Mouse (Mus musculus): ENCODE results near the gene Gas2l1. TPM values are rescaled to one million over a fixed set of nuclear protein-coding genes. Genes with fewer than 3 reads are reported as not detected.
A peak's percentile ranks its signal among the peaks of the same experiment; 100 is the strongest.

Gas2l1 gene
- polyA plus RNA-seq, 1 experiment = 69.3 TPM

GRCm38 (mm10) chr11:5068126-5068971, 3.2 kb upstream of the Gas2l1 start:
- no peaks in the 10 kb centered on the region for H3K27me3 ChIP-seq (ENCODE audit: control insufficient read depth, insufficient read depth, insufficient read length)
- no peak overlapping the region for H3K4me3 ChIP-seq
- peaks cover 44% of the 10 kb centered on the region for H3K36me3 ChIP-seq (ENCODE audit: control insufficient read depth, insufficient read depth)
- peak; percentile 14 for TF ChIP-seq POLR2A (IDR thresholded peaks at IDR 0.05; ENCODE audit: insufficient read length, low read depth)
- TF ChIP-seq SRF (IDR thresholded peaks at IDR 0.05; ENCODE audit: control insufficient read depth, insufficient read length, low read depth) = no peak
- TF ChIP-seq E2F4 (IDR thresholded peaks at IDR 0.05; ENCODE audit: insufficient read depth) = no peak
- TF ChIP-seq POLR2AphosphoS2 (IDR thresholded peaks at IDR 0.05; ENCODE audit: insufficient read length, low read depth) = peak; percentile 78
- H3ac ChIP-seq (ENCODE audit: control insufficient read depth, insufficient read length) = no peak overlapping the region
- H3K4me2 ChIP-seq (ENCODE audit: low read depth) = no peak overlapping the region
- peaks cover 6% of the 10 kb centered on the region for H3K79me2 ChIP-seq (ENCODE audit: control insufficient read depth, insufficient read depth)

GRCm38 (mm10) chr11:5067063-5067462, 1.9 kb upstream of the Gas2l1 start:
- Histone ChIP-seq H3K4me2 (ENCODE audit: low read depth) (no peak overlapping the region), H3ac (ENCODE audit: control insufficient read depth, insufficient read length) (no peak overlapping the region), H3K36me3 (ENCODE audit: control insufficient read depth, insufficient read depth) (peaks cover 31% of the 10 kb centered on the region), H3K79me2 (ENCODE audit: control insufficient read depth, insufficient read depth) (peaks cover 11% of the 10 kb centered on the region), H3K4me3 (no peak overlapping the region), H3K27me3 (ENCODE audit: control insufficient read depth, insufficient read depth, insufficient read length) (no peaks in the 10 kb centered on the region)
- TF ChIP-seq SRF (IDR thresholded peaks at IDR 0.05; ENCODE audit: control insufficient read depth, insufficient read length, low read depth) = no peak
- TF ChIP-seq MAX (IDR thresholded peaks at IDR 0.05; ENCODE audit: low read depth) = no peak
- no peak for TF ChIP-seq CEBPB (IDR thresholded peaks at IDR 0.05; ENCODE audit: insufficient read depth, poor library complexity, severe bottlenecking)
- no peak for TF ChIP-seq MYOG (IDR thresholded peaks at IDR 0.05; ENCODE audit: control insufficient read depth in 1 of 3, insufficient read depth in 1 of 3, insufficient read length in 2 of 3, low read depth in 2 of 3)
- TF ChIP-seq E2F4 (IDR thresholded peaks at IDR 0.05; ENCODE audit: insufficient read depth) = no peak
- no peak for TF ChIP-seq REST (IDR thresholded peaks at IDR 0.05; ENCODE audit: insufficient read depth, insufficient read length)
- no peak for TF ChIP-seq POLR2AphosphoS2 (IDR thresholded peaks at IDR 0.05; ENCODE audit: insufficient read length, low read depth)
- no peak for TF ChIP-seq MYOD1 (IDR thresholded peaks at IDR 0.05; ENCODE audit: control insufficient read depth in 1 of 3, insufficient read length in 2 of 3, low read depth in 2 of 3)

- Histone ChIP-seq H3K4me3 (peak overlapping the region; percentile 79), H3K4me2 (ENCODE audit: low read depth) (peak overlapping the region; percentile 97), H3K36me3 (ENCODE audit: control insufficient read depth, insufficient read depth) (peaks cover 14% of the 10 kb centered on the region), H3K79me2 (ENCODE audit: control insufficient read depth, insufficient read depth) (peaks cover 11% of the 10 kb centered on the region), H3ac (ENCODE audit: control insufficient read depth, insufficient read length) (peak overlapping the region; percentile 79), H3K27me3 (ENCODE audit: control insufficient read depth, insufficient read depth, insufficient read length) (no peaks in the 10 kb centered on the region)
- TF ChIP-seq REST (IDR thresholded peaks at IDR 0.05; ENCODE audit: insufficient read depth, insufficient read length) = no peak
- no peak for TF ChIP-seq SRF (IDR thresholded peaks at IDR 0.05; ENCODE audit: control insufficient read depth, insufficient read length, low read depth)
- TF ChIP-seq E2F4 (IDR thresholded peaks at IDR 0.05; ENCODE audit: insufficient read depth) = no peak
- TF ChIP-seq CEBPB (IDR thresholded peaks at IDR 0.05; ENCODE audit: insufficient read depth, poor library complexity, severe bottlenecking) = no peak
- TF ChIP-seq MAX (IDR thresholded peaks at IDR 0.05; ENCODE audit: low read depth) = no peak
- TF ChIP-seq POLR2A (IDR thresholded peaks at IDR 0.05; ENCODE audit: insufficient read length, low read depth) = no peak
- TF ChIP-seq MYOG (IDR thresholded peaks at IDR 0.05; ENCODE audit: control insufficient read depth in 1 of 3, insufficient read depth in 1 of 3, insufficient read length in 2 of 3, low read depth in 2 of 3) = no peak
- no peak for TF ChIP-seq TCF12 (IDR thresholded peaks at IDR 0.05; ENCODE audit: insufficient read depth, poor library complexity, severe bottlenecking)
- no peak for TF ChIP-seq TCF3 (IDR thresholded peaks at IDR 0.05; ENCODE audit: insufficient read length, low read depth)
- no peak for TF ChIP-seq MYOD1 (IDR thresholded peaks at IDR 0.05; ENCODE audit: control insufficient read depth in 1 of 3, insufficient read length in 2 of 3, low read depth in 2 of 3)
- TF ChIP-seq USF1 (IDR thresholded peaks at IDR 0.05; ENCODE audit: low read depth) = no peak
- TF ChIP-seq POLR2AphosphoS2 (IDR thresholded peaks at IDR 0.05; ENCODE audit: insufficient read length, low read depth) = no peak
These were observed 658 bp downstream of the Gas2l1 start for GRCm38 (mm10) chr11:5064282-5065055.

- Histone ChIP-seq H3K27me3 (ENCODE audit: control insufficient read depth, insufficient read depth, insufficient read length) (no peaks in the 10 kb centered on the region), H3K4me3 (peak overlapping the region; percentile 79), H3ac (ENCODE audit: control insufficient read depth, insufficient read length) (peak overlapping the region; percentile 79), H3K79me2 (ENCODE audit: control insufficient read depth, insufficient read depth) (peaks cover 11% of the 10 kb centered on the region), H3K4me2 (ENCODE audit: low read depth) (peak overlapping the region; percentile 97), H3K36me3 (ENCODE audit: control insufficient read depth, insufficient read depth) (peaks cover 6% of the 10 kb centered on the region)
- TF ChIP-seq MAX (IDR thresholded peaks at IDR 0.05; ENCODE audit: low read depth) (no peak), E2F4 (IDR thresholded peaks at IDR 0.05; ENCODE audit: insufficient read depth) (no peak), USF1 (IDR thresholded peaks at IDR 0.05; ENCODE audit: low read depth) (no peak), REST (IDR thresholded peaks at IDR 0.05; ENCODE audit: insufficient read depth, insufficient read length) (no peak), SRF (IDR thresholded peaks at IDR 0.05; ENCODE audit: control insufficient read depth, insufficient read length, low read depth) (no peak), POLR2A (IDR thresholded peaks at IDR 0.05; ENCODE audit: insufficient read length, low read depth) (peak; percentile 11)
These were observed 1.4 kb downstream of the Gas2l1 start for GRCm38 (mm10) chr11:5063561-5064281.

Measured in myocyte (in vitro differentiated cells).